Mouse (Mus musculus) ES-E14 (cell line): ENCODE results near the gene Gm40193. TPM values are rescaled to one million over a fixed set of nuclear protein-coding genes. Genes with fewer than 3 reads are reported as not detected.

Source experiments
- DNase-seq: peaks from one replicate; pipeline ENCODE4 v3.0.0-alpha.2; 2013; ENCODE audit warnings: low read depth, low spot score
- H3K27ac ChIP-seq: 2 replicates; pipeline ENCODE4 v1.5.1; 2012; ENCODE audit warnings: low read depth, mild to moderate bottlenecking, low read length, moderate library complexity, mixed read lengths; ENCODE audit not compliant: poor library complexity, insufficient read depth, severe bottlenecking
- H3K36me3 ChIP-seq: 2 replicates; pipeline ENCODE4 v1.6.1; 2012; ENCODE audit warnings: mild to moderate bottlenecking, low read length, moderate library complexity, mixed read lengths; ENCODE audit not compliant: control insufficient read depth, poor library complexity, insufficient read depth, severe bottlenecking
- H3K4me1 ChIP-seq, 2 experiments: fragments of 150-350 bp in 1 of 2; sonication (generic) in 1 of 2; 2 replicates each; pipeline ENCODE4 v1.6.1; 2012; ENCODE audit warnings: low read length in 2 of 2, mild to moderate bottlenecking in 1 of 2, mixed read lengths in 1 of 2; ENCODE audit not compliant: control insufficient read depth in 2 of 2, insufficient read depth in 2 of 2, poor library complexity in 1 of 2
- H3K4me3 ChIP-seq, 2 experiments: fragments of 150-350 bp in 1 of 2; sonication (generic) in 1 of 2; 2 replicates each; pipeline ENCODE4 v1.5.1; 2012; ENCODE audit warnings: low read length in 2 of 2, low read depth in 1 of 2, mild to moderate bottlenecking in 1 of 2, mixed read lengths in 1 of 2; ENCODE audit not compliant: insufficient read depth in 1 of 2, poor library complexity in 1 of 2, severe bottlenecking in 1 of 2
- H3K9ac ChIP-seq: 2 replicates; pipeline ENCODE4 v1.6.1; 2012; ENCODE audit warnings: low read depth, mild to moderate bottlenecking, low read length, mixed read lengths; ENCODE audit not compliant: poor library complexity, insufficient read depth, severe bottlenecking
- H3K9me3 ChIP-seq: fragments of 150-350 bp; sonication (generic); 2 replicates; pipeline ENCODE4 v1.6.1; 2012; ENCODE audit warnings: low read depth, mild to moderate bottlenecking, low read length; ENCODE audit not compliant: control insufficient read depth, insufficient read depth
- CHD2 ChIP-seq: IDR thresholded peaks from 2 replicates; pipeline ENCODE4 v1.6.1; 2014; ENCODE audit warnings: mild to moderate bottlenecking, low read depth, low read length, inconsistent platforms
- HCFC1 ChIP-seq: IDR thresholded peaks from 2 replicates; pipeline ENCODE4 v1.6.1; 2012; ENCODE audit warnings: low read length, inconsistent platforms, borderline replicate concordance; ENCODE audit not compliant: insufficient read depth
- MAFK ChIP-seq: IDR thresholded peaks from 2 replicates; pipeline ENCODE4 v1.6.1; 2014; ENCODE audit warnings: mild to moderate bottlenecking, low read depth, low read length, inconsistent platforms; ENCODE audit not compliant: insufficient read depth
- ZC3H11A ChIP-seq: IDR thresholded peaks from 2 replicates; pipeline ENCODE4 v1.6.1; 2012; ENCODE audit warnings: low read depth, mild to moderate bottlenecking, inconsistent platforms, low read length, borderline replicate concordance
- ZNF384 ChIP-seq: IDR thresholded peaks from 2 replicates; pipeline ENCODE4 v1.6.1; 2012; ENCODE audit warnings: low read depth, low read length, inconsistent platforms
- in situ Hi-C, 2 experiments: fragments of 600-800 bp; cut with MboI; formaldehyde crosslinking; loops; one replicate each; pipeline ENCODE4 v1.15.1; 2025; ENCODE audit warnings: low sequenced_read_pairs in 2 of 2, inconsistent platforms in 1 of 2; ENCODE audit not compliant: unreplicated experiment in 2 of 2
- total RNA-seq: library from RNA; depleted of rRNA; stranded (reverse); fragments of 300-350 nt; gene quantifications from 2 replicates; pipeline ENCODE4 v1.2.3, GENCODE M21; 2012

Gene Gm40193
- total RNA-seq, 1 experiment = not detected

GRCm38 (mm10) chr11:70502018-70502417 lies 30.7 kb downstream of the Gm40193 start:
- no peaks in the 10 kb centered on the region for H3K9me3 ChIP-seq
- TF ChIP-seq ZC3H11A (no peak), HCFC1 (no peak), CHD2 (no peak), MAFK (no peak), ZNF384 (no peak)
- no peak for DNase-seq

GRCm38 (mm10) chr11:70500476-70500812 lies 32.3 kb downstream of the Gm40193 start:
- no peak for TF ChIP-seq MAFK
- no peak for TF ChIP-seq HCFC1
- no peak for TF ChIP-seq ZC3H11A
- TF ChIP-seq ZNF384 = no peak
- TF ChIP-seq CHD2 = no peak
- no peak overlapping the region for H3K27ac ChIP-seq
- no peaks in the 10 kb centered on the region for H3K36me3 ChIP-seq
- no peak overlapping the region for H3K9ac ChIP-seq
- DNase-seq = no peak
- in situ Hi-C loops = loop anchor here in 1 of 2 experiments (5.0 kb wide), 1 partner anchor 83 kb away; no protein-coding TSS in a partner anchor
- no peak overlapping the region for H3K4me3 ChIP-seq
- no peaks in the 10 kb centered on the region for H3K9me3 ChIP-seq
- peaks cover 0 to 9% of the 10 kb centered on the region in 2 experiments; a peak in 2 of 4 replicates for H3K4me1 ChIP-seq

More at GRCm38 (mm10) chr11:70502018-70502417, 30.7 kb downstream of the Gm40193 start:
- in situ Hi-C loops = loop anchor here in 1 of 2 experiments (5.0 kb wide), 1 partner anchor 85 kb away; no protein-coding TSS in a partner anchor
- no peak overlapping the region for H3K27ac ChIP-seq
- no peak overlapping the region for H3K9ac ChIP-seq
- peaks cover 0 to 9% of the 10 kb centered on the region in 2 experiments; a peak in 2 of 4 replicates for H3K4me1 ChIP-seq
- H3K4me3 ChIP-seq = no peak overlapping the region
- H3K36me3 ChIP-seq = no peaks in the 10 kb centered on the region

GRCm38 (mm10) chr11:70499566-70500475 lies 32.9 kb downstream of the Gm40193 start:
- no peaks in the 10 kb centered on the region for H3K9me3 ChIP-seq
- H3K4me1 ChIP-seq = peaks cover 0 to 2% of the 10 kb centered on the region in 2 experiments; a peak in 2 of 4 replicates
- no peak for DNase-seq
- TF ChIP-seq CHD2 = no peak
- TF ChIP-seq ZNF384 = no peak
- TF ChIP-seq MAFK = no peak
- TF ChIP-seq HCFC1 = no peak
- no peak for TF ChIP-seq ZC3H11A
- H3K9ac ChIP-seq = no peak overlapping the region
- in situ Hi-C loops = loop anchor here in 1 of 2 experiments (5.0 kb wide), 1 partner anchor 83 kb away; no protein-coding TSS in a partner anchor
- H3K27ac ChIP-seq = no peak overlapping the region
- no peak overlapping the region for H3K4me3 ChIP-seq
- H3K36me3 ChIP-seq = no peaks in the 10 kb centered on the region

DNA sequence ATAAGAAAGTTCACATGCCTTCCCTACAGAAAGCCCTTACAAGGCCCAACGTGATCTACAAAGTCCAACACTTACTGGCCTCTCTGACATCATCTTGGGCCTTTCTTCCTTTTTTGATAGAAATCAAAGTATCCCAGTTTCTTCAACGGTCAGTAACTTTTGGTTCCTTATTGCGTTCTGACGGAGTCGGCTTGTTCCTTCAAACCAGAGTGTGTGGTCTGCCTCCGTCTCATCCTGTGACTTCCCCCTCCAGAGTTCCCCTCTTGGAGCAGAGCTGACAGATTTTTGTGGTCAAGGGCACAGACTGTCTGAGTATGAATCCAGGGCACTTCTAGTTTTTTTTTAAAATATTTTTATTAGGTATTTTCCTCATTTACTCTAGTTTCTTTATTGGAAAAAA lies 43.1 kb downstream of the Gm40193 start:
- H3K4me1 ChIP-seq = no peaks in the 10 kb centered on the region
- no peak overlapping the region for H3K27ac ChIP-seq
- no peaks in the 10 kb centered on the region for H3K9me3 ChIP-seq
- TF ChIP-seq MAFK (no peak), ZNF384 (no peak), CHD2 (no peak), HCFC1 (no peak), ZC3H11A (no peak)
- no peaks in the 10 kb centered on the region for H3K36me3 ChIP-seq
- DNase-seq = no peak
- H3K9ac ChIP-seq = no peak overlapping the region
- in situ Hi-C loops = no loop called here
- H3K4me3 ChIP-seq = no peak overlapping the region
